Mouse (Mus musculus) brain, embryonic 14.5 days (tissue): Measurements from ENCODE around the gene Ero1l. TPM values are rescaled to one million over a fixed set of nuclear protein-coding genes. Genes with fewer than 3 reads are reported as not detected.

ENCODE experiments used
- DNase-seq: peaks from one replicate; pipeline ENCODE4 v3.0.0-alpha.2; 2011; ENCODE audit warnings: low read depth
- CTCF ChIP-seq: fragments of 200-500 bp; IDR thresholded peaks from 2 replicates; pipeline ENCODE4 v1.5.1; 2012; ENCODE audit warnings: inconsistent platforms, mild to moderate bottlenecking, moderate library complexity, borderline replicate concordance; ENCODE audit not compliant: insufficient read depth, insufficient read length; ENCODE audit errors: extremely low read depth
- POLR2A ChIP-seq: fragments of 200-500 bp; IDR thresholded peaks from 2 replicates; pipeline ENCODE4 v1.6.1; 2012; ENCODE audit warnings: mild to moderate bottlenecking, inconsistent platforms, borderline replicate concordance; ENCODE audit not compliant: poor library complexity, insufficient read depth, insufficient read length, severe bottlenecking; ENCODE audit errors: extremely low read depth
- polyA plus RNA-seq: library from polyadenylated mRNA; depleted of rRNA; stranded (reverse); fragments of >200 nt; gene quantifications from 2 replicates; pipeline ENCODE4 v1.2.3, GENCODE M21; 2012; rRNA removed

Gene Ero1l
- polyA plus RNA-seq, 1 experiment = 23.4 TPM

DNA sequence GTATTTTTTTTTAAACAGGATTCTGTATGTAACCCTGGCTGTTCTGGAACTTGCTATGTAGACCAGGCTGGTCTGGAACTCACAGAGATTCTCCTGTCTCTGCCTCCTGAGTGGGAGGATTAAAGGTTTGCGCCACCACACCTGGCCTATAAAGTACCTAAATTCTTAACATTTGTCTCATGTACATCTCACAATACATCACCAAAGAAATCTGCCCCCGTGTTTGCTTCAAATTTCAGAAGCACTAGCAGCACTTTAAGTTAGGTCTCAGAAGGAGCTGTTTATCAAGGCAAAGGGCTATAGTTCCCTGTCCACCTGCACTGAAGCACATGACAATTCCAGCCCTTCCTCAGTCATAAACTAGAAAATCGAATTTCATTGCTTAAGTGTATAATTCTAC lies 36.5 kb downstream of the Ero1l start:
- DNase-seq = no peak
- TF ChIP-seq POLR2A = no peak
- no peak for TF ChIP-seq CTCF

DNA sequence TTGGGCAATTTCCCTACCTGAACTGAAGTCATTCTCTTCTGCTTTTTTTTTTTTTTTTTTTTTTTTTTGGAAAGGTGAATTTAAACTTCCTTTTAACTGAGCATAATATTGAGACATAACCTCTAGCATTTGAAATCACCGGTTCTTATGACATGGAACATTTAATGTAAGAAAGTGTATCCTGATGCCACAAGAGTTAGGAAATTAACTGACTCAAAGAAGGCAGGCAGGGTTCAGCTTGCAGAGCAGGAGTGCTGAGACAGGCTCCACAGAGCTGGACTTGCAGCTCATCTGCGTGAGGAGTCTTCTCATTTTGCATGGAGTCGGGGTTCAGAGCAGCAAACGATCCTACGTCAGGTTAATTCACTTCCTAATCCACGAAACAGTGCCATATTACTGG lies 42.8 kb downstream of the Ero1l start:
- TF ChIP-seq CTCF (no peak), POLR2A (no peak)
- DNase-seq = no peak

DNA sequence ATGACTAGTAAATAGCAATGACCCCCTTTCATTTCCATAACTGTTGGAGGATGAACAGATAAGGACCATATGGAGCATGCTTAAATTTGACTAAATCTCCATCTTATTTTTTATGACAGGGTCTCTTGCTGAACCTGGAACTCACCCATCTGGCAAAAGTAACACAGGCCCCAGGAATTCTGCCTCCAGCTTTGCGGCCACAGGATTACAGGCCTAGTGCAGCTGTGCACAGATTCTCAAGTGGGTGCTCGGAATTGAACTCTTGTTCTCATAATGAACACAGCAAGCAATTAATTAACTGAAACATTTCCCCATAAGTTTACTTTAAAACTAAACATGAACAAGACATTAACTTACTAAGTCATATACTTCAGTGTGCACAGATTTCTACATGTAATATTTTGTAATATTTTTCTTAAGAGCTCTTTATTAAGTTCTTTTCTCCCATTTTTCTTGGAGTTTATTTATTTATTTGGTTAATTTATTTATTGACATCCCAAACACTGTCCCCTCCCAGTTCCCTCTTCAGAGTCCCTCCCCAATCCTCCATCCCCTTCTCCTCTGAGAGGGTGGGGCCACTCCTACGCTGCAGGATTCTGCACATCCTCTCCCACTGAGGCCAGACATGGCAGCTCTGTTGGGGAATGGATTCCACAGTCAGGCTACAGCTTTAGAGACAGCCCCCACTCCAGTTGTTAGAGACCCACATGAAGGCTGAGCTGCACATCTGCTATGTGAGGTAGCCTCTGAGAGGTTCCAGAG lies 54.6 kb downstream of the Ero1l start:
- TF ChIP-seq CTCF (no peak), POLR2A (no peak)
- no peak for DNase-seq

DNA sequence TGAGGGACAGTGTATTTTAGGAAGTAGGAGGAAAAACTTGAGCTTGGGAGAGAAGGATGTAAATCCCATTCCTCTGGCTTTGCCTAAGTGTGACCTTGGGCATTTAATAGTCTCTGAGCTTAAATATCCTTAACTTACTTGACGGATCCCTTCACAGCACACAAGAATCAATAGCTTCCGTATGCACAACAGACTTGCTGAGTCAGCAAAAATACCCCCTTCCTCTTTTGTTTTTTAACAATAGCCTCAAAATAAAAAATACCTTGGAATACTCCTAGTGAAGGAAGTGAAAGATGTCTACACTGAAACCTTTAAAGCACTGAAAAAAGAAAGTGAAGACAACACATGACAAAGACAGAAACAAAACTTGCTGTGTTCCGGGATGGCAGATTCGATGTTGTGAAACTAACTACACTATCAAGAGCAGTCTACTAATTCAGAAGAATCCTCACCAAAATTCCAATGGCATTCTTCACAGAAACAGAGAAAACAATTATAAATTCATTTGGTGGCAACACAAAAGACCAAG lies 67.0 kb downstream of the Ero1l start:
- TF ChIP-seq POLR2A (no peak), CTCF (no peak)
- DNase-seq = no peak

DNA sequence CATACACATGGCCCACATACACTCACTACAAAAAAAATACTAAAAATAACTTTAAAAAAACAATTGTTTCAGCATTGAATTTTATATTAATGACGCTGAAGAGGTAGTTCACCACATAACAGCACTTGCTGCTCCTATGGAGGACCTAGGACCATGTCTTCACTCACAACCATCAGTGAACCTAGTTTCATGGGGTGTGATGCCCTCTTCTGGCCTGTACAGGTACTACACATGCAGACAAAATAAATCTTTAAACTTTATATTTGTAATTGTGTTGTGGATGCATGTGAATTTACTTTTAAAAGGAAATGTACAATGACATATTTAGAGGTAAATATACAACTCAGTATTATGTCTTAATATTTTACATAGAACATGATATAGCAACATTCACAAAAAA lies 77.0 kb downstream of the Ero1l start:
- DNase-seq = no peak
- TF ChIP-seq POLR2A (no peak), CTCF (peak; percentile 40; the same call in 1 of the 2 replicates)

DNA sequence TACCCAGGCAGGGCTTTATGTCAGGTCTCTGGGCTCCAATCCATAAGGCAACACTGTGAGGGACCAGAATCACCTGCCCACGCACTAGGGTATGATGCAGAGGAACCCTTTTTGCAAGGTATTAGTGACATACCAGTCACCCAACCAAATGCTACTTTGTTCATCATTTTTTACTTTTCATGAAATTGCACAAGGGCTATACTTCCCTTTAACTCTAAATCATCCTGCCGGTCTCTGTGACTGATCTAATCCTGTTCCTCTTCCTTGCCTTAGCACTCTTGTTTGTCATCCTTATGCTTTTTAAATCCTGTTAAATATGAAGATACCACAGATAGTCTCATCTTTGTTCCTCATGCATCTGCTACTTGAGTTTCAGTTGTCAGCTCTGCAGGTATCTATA lies 79.5 kb downstream of the Ero1l start:
- no peak for DNase-seq
- no peak for TF ChIP-seq CTCF
- no peak for TF ChIP-seq POLR2A

Other genes starting within 250 kb of the Ero1l start
- gene Gpr137c, start 99.1 kb downstream of the Ero1l start, polyA plus RNA-seq = 28.2 and 30.9 TPM in 2 replicates
- 20.7 and 24.2 TPM in 2 replicates for gene Txndc16, start 98.4 kb downstream of the Ero1l start, polyA plus RNA-seq
- 116 and 132 TPM in 2 replicates for gene Psmc6, start 11.0 kb upstream of the Ero1l start, polyA plus RNA-seq
- gene Styx, start 32.3 kb upstream of the Ero1l start, polyA plus RNA-seq = 22.9 and 25.4 TPM in 2 replicates
- 11.2 and 12.5 TPM in 2 replicates for gene Gnpnat1, start 86.1 kb upstream of the Ero1l start, polyA plus RNA-seq
- 44.8 and 46.3 TPM in 2 replicates for gene Fermt2, start 211.3 kb upstream of the Ero1l start, polyA plus RNA-seq